Mouse (Mus musculus): ENCODE measurements around the gene Arcn1. TPM values are rescaled to one million over a fixed set of nuclear protein-coding genes. Genes with fewer than 3 reads are reported as not detected.
"Not testable (repeated sequence)": the region's sequence is repeated elsewhere in the genome, so short reads cannot be mapped to it uniquely, and the experiment has no call there.

Gene Arcn1
- polyA plus RNA-seq, 1 experiment from 2014 or later = 192 TPM

- no peaks in the 10 kb centered on the region for H3K36me3 ChIP-seq
- whole genome bisulfite sequencing = 41% methylated on average over 7 of the region's 7 CpGs
- no peak overlapping the region for H3K9ac ChIP-seq
- no peak overlapping the region for H3K27ac ChIP-seq
- peaks cover 37% of the 10 kb centered on the region for H3K27me3 ChIP-seq
- H3K4me3 ChIP-seq = peak overlapping the region; percentile 61
- no peaks in the 10 kb centered on the region for H3K9me3 ChIP-seq
- peaks cover 15% of the 10 kb centered on the region for H3K4me1 ChIP-seq
- no peak for ATAC-seq (ENCODE audit: insufficient number of reproducible peaks, insufficient read depth, low FRiP score, low TSS enrichment, low read depth)
- H3K4me2 ChIP-seq = peak overlapping the region; percentile 98
These were observed 30.7 kb upstream of the Arcn1 start for GRCm38 (mm10) chr9:44798298-44798697.

DNA sequence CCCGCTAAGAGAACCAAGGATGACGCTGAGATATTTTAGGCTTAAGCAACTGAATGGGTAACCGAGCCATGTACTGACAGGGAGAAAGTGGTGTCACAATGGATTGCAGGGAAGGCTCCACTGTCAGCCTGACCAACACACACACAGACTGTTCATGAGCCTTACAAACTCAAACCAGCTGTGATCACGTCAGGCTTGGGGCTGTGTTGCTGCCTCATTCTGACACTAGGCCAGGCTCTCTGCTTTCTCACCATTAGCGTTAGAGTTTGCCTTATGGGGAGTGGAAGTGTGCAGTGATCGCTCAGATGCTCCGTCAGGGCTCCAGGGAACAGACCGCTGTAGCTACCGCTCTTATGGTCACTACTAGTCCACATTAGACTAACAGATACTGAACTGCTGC lies 25.2 kb upstream of the Arcn1 start:
- Histone ChIP-seq H3K4me2 (no peak overlapping the region), H3K4me3 (no peak overlapping the region), H3K4me1 (no peaks in the 10 kb centered on the region), H3K27me3 (peaks cover 4% of the 10 kb centered on the region), H3K9me3 (no peaks in the 10 kb centered on the region), H3K9ac (no peak overlapping the region), H3K27ac (peak overlapping the region; percentile 44), H3K36me3 (peaks cover 46% of the 10 kb centered on the region)
- ATAC-seq (ENCODE audit: insufficient number of reproducible peaks, insufficient read depth, low FRiP score, low TSS enrichment, low read depth) = no peak
- WGBS = 56% methylated on average over 9 of the region's 9 CpGs

- under 1% methylated on average over 41 of the region's 41 CpGs for WGBS
- H3K9me3 ChIP-seq = no peaks in the 10 kb centered on the region
- H3K4me1 ChIP-seq = peaks cover 6% of the 10 kb centered on the region; the same call in 1 of the 2 replicates
- H3K4me3 ChIP-seq = peak overlapping the region; percentile 79
- H3K4me2 ChIP-seq = peak overlapping the region; percentile 85
- H3K27ac ChIP-seq = peak overlapping the region; percentile 91
- H3K36me3 ChIP-seq = peaks cover 25% of the 10 kb centered on the region
- H3K27me3 ChIP-seq = no peaks in the 10 kb centered on the region
- ATAC-seq (ENCODE audit: insufficient number of reproducible peaks, insufficient read depth, low FRiP score, low TSS enrichment, low read depth) = peak; percentile 97
- H3K9ac ChIP-seq = peak overlapping the region; percentile 93
These were observed 5.4 kb upstream of the Arcn1 start for GRCm38 (mm10) chr9:44772750-44773651.

DNA sequence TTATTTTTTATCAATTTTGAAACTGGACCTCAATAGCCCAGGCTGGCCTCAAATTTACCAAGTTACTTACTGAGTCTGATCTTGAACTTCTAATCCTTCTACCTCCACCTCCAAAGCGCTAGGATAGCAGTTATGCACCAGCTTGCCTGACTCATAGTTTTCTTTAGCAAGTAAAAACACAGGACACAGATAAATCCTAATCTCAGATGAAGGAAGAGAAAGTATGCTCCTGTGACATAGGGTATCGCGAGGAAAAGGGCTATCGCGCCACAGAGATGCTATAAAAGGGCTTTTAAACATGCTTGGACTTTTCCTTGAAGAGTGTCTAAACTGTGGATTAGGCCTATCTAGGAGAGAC lies 4.7 kb upstream of the Arcn1 start:
- H3K27ac ChIP-seq = 0 out of 2 replicates have a peak overlapping the region, but pooled peaks have one; percentile 91

DNA sequence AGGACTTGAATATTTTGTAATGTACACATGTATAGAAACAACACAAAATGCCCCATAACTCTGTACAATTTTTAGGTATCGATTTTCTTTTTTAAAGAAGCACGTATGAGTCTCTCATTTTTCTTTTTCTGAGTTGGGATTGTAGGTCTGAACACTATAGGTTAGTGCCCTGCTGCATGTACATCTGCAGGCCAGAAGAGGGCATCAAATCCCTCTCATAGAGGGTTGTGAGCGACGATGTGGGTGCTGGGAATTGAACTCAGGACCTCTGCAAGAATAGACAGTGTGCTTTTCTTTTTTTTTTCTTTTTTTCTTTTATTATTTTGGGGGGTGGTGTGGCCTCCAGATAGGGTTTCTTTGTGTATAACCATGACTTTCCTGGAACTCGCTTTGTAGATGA lies 3.7 kb upstream of the Arcn1 start:
- no peak for ATAC-seq (ENCODE audit: insufficient number of reproducible peaks, insufficient read depth, low FRiP score, low TSS enrichment, low read depth)
- Histone ChIP-seq H3K27me3 (no peaks in the 10 kb centered on the region), H3K36me3 (peaks cover 16% of the 10 kb centered on the region), H3K4me2 (no peak overlapping the region), H3K4me1 (peaks cover 6% of the 10 kb centered on the region; the same call in 1 of the 2 replicates), H3K9me3 (no peaks in the 10 kb centered on the region), H3K27ac (no peak overlapping the region), H3K9ac (no peak overlapping the region), H3K4me3 (no peak overlapping the region)
- 90% methylated on average over 5 of the region's 5 CpGs for WGBS

More for the DNA sequence above, 4.7 kb upstream of the Arcn1 start:
- H3K4me3 ChIP-seq = peak overlapping the region; percentile 79
- peak overlapping the region; percentile 85; the same call in 1 of the 2 replicates for H3K4me2 ChIP-seq
- no peak for ATAC-seq (ENCODE audit: insufficient number of reproducible peaks, insufficient read depth, low FRiP score, low TSS enrichment, low read depth)
- no peaks in the 10 kb centered on the region for H3K27me3 ChIP-seq
- no peaks in the 10 kb centered on the region for H3K9me3 ChIP-seq
- peaks cover 6% of the 10 kb centered on the region; the same call in 1 of the 2 replicates for H3K4me1 ChIP-seq
- peaks cover 22% of the 10 kb centered on the region for H3K36me3 ChIP-seq
- H3K9ac ChIP-seq = peak overlapping the region; percentile 93; the same call in 1 of the 2 replicates
- 26% methylated on average over 5 of the region's 5 CpGs for WGBS

- H3K9ac ChIP-seq = peak overlapping the region; percentile 99; the same call in 1 of the 2 replicates
- H3K4me2 ChIP-seq = peak overlapping the region; percentile 62
- ATAC-seq (ENCODE audit: insufficient number of reproducible peaks, insufficient read depth, low FRiP score, low TSS enrichment, low read depth); H3K27ac ChIP-seq; H3K9me3 ChIP-seq; H3K27me3 ChIP-seq; H3K36me3 ChIP-seq: not testable (repeated sequence)
- peak overlapping the region; percentile 98 for H3K4me3 ChIP-seq
- WGBS = 44% methylated on average over 7 of the region's 9 CpGs
- peaks cover 13% of the 10 kb centered on the region for H3K4me1 ChIP-seq
These were observed 367 bp upstream of the Arcn1 start for GRCm38 (mm10) chr9:44768029-44768394.

DNA sequence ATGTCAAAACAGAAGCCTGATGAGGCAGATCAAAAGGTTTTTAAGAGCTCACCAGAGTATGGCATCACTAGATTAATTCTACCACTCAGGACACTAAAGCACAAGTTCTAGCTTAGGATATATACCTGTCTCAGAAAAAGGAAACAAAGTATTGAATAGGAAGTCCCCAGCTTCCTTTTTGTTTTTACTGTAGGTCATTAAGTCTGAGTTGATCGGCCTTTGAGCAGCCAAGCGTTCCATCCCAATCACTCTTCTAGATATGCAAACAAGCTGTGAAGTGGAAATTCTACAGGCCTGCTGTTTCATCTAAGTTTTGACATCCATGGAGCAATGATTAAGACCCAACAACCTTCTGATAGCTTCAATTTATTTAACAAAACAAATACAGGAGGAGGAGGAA lies 6.8 kb downstream of the Arcn1 start:
- ATAC-seq (ENCODE audit: insufficient number of reproducible peaks, insufficient read depth, low FRiP score, low TSS enrichment, low read depth) = no peak
- Histone ChIP-seq H3K4me3 (no peak overlapping the region), H3K9me3 (no peaks in the 10 kb centered on the region), H3K27me3 (no peaks in the 10 kb centered on the region), H3K9ac (no peak overlapping the region), H3K4me2 (no peak overlapping the region), H3K36me3 (peaks cover 39% of the 10 kb centered on the region), H3K4me1 (peaks cover 8% of the 10 kb centered on the region; the same call in 1 of the 2 replicates), H3K27ac (no peak overlapping the region)
- WGBS = 92% methylated on average over 2 of the region's 2 CpGs

DNA sequence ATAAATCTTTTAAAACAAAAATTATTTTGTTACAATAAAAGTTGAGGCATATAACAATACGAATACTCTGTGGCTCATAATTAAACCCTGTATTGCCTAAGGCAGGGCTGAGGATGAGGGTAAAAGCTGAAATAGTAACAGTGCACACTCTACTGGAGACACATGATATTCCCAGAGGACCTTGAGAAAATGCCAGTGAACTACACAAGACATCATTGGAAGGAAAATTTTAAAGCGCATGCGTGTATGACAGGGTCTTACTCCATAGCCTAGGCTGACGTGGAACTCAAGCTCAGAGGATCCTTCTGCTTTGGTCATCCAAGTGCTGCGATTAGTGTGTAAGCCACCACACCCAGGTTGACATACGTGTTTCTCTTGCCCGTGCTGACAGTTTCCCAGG lies 19.2 kb downstream of the Arcn1 start:
- 78% methylated on average over 7 of the region's 7 CpGs for WGBS
- no peak overlapping the region for H3K27ac ChIP-seq
- ATAC-seq (ENCODE audit: insufficient number of reproducible peaks, insufficient read depth, low FRiP score, low TSS enrichment, low read depth) = no peak
- no peaks in the 10 kb centered on the region for H3K27me3 ChIP-seq
- H3K4me2 ChIP-seq = no peak overlapping the region
- H3K36me3 ChIP-seq = peaks cover 97% of the 10 kb centered on the region
- H3K4me1 ChIP-seq = no peaks in the 10 kb centered on the region
- no peak overlapping the region for H3K4me3 ChIP-seq
- H3K9ac ChIP-seq = no peak overlapping the region
- no peaks in the 10 kb centered on the region for H3K9me3 ChIP-seq

GRCm38 (mm10) chr9:44747341-44747740 lies 20.3 kb downstream of the Arcn1 start:
- H3K36me3 ChIP-seq = peaks cover 98% of the 10 kb centered on the region

GRCm38 (mm10) chr9:44746666-44747065 lies 21.0 kb downstream of the Arcn1 start:
- Histone ChIP-seq H3K4me1 (no peaks in the 10 kb centered on the region), H3K36me3 (peaks cover 95% of the 10 kb centered on the region), H3K9me3 (no peaks in the 10 kb centered on the region), H3K4me3 (no peak overlapping the region), H3K4me2 (no peak overlapping the region), H3K9ac (no peak overlapping the region), H3K27ac (no peak overlapping the region), H3K27me3 (no peaks in the 10 kb centered on the region)
- 90% methylated on average over 3 of the region's 3 CpGs for WGBS
- no peak for ATAC-seq (ENCODE audit: insufficient number of reproducible peaks, insufficient read depth, low FRiP score, low TSS enrichment, low read depth)

More at GRCm38 (mm10) chr9:44747341-44747740, 20.3 kb downstream of the Arcn1 start:
- WGBS = 95% methylated on average over 3 of the region's 3 CpGs
- no peak overlapping the region for H3K4me2 ChIP-seq
- H3K27ac ChIP-seq = no peak overlapping the region
- no peak overlapping the region for H3K4me3 ChIP-seq
- no peaks in the 10 kb centered on the region for H3K4me1 ChIP-seq
- no peak overlapping the region for H3K9ac ChIP-seq
- H3K9me3 ChIP-seq = no peaks in the 10 kb centered on the region
- no peak for ATAC-seq (ENCODE audit: insufficient number of reproducible peaks, insufficient read depth, low FRiP score, low TSS enrichment, low read depth)
- H3K27me3 ChIP-seq = no peaks in the 10 kb centered on the region

GRCm38 (mm10) chr9:44745371-44745770 lies 22.3 kb downstream of the Arcn1 start:
- Histone ChIP-seq H3K36me3 (peaks cover 92% of the 10 kb centered on the region), H3K9ac (no peak overlapping the region)
- 94% methylated on average over 7 of the region's 7 CpGs for WGBS

GRCm38 (mm10) chr9:44740663-44741192 lies 26.9 kb downstream of the Arcn1 start:
- WGBS = 86% methylated on average over 1 of the region's 1 CpGs
- no peak overlapping the region for H3K9ac ChIP-seq
- H3K36me3 ChIP-seq = peaks cover 47% of the 10 kb centered on the region
- no peaks in the 10 kb centered on the region for H3K27me3 ChIP-seq
- no peak for ATAC-seq (ENCODE audit: insufficient number of reproducible peaks, insufficient read depth, low FRiP score, low TSS enrichment, low read depth)
- no peak overlapping the region for H3K4me2 ChIP-seq
- H3K4me3 ChIP-seq = no peak overlapping the region
- peaks cover 19% of the 10 kb centered on the region for H3K4me1 ChIP-seq
- no peaks in the 10 kb centered on the region for H3K9me3 ChIP-seq
- no peak overlapping the region for H3K27ac ChIP-seq

More at GRCm38 (mm10) chr9:44745371-44745770, 22.3 kb downstream of the Arcn1 start:
- Histone ChIP-seq H3K4me3 (no peak overlapping the region), H3K27me3 (no peaks in the 10 kb centered on the region), H3K27ac (no peak overlapping the region), H3K9me3 (no peaks in the 10 kb centered on the region), H3K4me2 (no peak overlapping the region), H3K4me1 (no peaks in the 10 kb centered on the region)
- ATAC-seq (ENCODE audit: insufficient number of reproducible peaks, insufficient read depth, low FRiP score, low TSS enrichment, low read depth) = no peak

All from embryonic facial prominence, embryonic 13.5 days (tissue).